Mouse (Mus musculus) central nervous system, embryonic 14 days (tissue): ENCODE measurements around the gene Zfp750. TPM values are rescaled to one million over a fixed set of nuclear protein-coding genes. Genes with fewer than 3 reads are reported as not detected.

Experiments
- polyA plus RNA-seq: library from polyadenylated mRNA; depleted of rRNA; stranded (reverse); fragments of >200 nt; gene quantifications from 2 replicates; pipeline ENCODE4 v1.2.3, GENCODE M21; 2012; rRNA removed

Gene Zfp750
- 0.05 and 1.3 TPM in 2 replicates for polyA plus RNA-seq

GRCm38 (mm10) chr11:121519131-121519530 lies at the start of gene Zfp750:
TSS of gene Zfp750 (minus strand) at chr11:121519333.

Other genes starting within 250 kb of the Zfp750 start
- gene Wdr45b, start 164.9 kb downstream of the Zfp750 start, polyA plus RNA-seq: 74.6 and 76.1 TPM in 2 replicates
- 5.3 and 7.1 TPM in 2 replicates for gene Rab40b, start 131.1 kb downstream of the Zfp750 start, polyA plus RNA-seq
- gene Fn3krp, start 97.9 kb downstream of the Zfp750 start, polyA plus RNA-seq: 13.1 and 13.3 TPM in 2 replicates
- gene Fn3k, start 84.4 kb downstream of the Zfp750 start, polyA plus RNA-seq: 3.0 and 3.8 TPM in 2 replicates
- 65.8 and 69.2 TPM in 2 replicates for gene Tbcd, start 67.4 kb downstream of the Zfp750 start, polyA plus RNA-seq
- gene B3gntl1, start 153.8 kb upstream of the Zfp750 start, polyA plus RNA-seq: 9.2 and 10.4 TPM in 2 replicates
- gene Metrnl, start 182.2 kb upstream of the Zfp750 start, polyA plus RNA-seq: 6.5 and 13.0 TPM in 2 replicates